Mouse (Mus musculus): ENCODE results near the gene Hnrnpa0. TPM values are rescaled to one million over a fixed set of nuclear protein-coding genes. Genes with fewer than 3 reads are reported as not detected.

Hnrnpa0 gene
- polyA plus RNA-seq, 1 experiment = 169 TPM

DNA sequence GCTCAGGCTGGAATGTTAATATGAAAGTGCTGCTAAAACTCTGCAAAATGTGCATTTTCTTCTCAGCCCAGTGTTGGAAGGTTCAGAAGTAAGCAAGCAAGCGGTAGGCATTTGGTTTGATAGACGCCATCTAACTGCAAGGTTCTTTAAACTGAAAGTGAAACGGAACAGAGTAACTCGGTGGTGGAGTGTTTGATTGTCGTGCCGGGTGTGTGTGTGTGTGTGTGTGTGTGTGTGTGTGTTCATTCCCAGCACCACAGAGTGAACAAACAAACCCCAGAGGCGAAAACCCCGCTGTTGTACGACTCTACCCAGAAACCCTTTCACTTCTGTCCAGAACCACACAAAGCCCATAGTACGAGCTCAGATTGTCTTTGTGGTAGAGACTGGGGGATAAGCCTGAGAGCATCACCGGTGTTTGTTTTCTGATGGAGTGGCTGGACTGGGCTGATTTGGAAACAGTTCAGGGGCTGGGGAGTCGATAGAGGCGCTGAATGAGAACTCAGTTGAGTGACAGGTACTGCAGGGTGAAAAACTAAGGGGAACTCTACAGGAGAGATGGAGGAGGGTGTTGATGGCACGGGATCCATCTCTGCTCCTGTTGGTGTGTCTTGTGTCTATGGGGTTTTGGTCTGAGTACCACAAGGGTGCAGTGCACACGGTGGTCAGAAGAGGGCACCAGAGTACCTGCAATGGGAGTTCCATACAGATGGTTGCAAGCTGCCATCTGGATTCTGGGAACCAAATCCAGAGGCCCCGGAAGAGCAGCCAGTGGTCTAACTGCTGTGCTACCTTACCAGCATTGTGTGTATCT is 29.9 kb upstream of the Hnrnpa0 start:
- Histone ChIP-seq H3K36me3 (ENCODE audit: control insufficient read depth, insufficient read depth, low read length) (peaks cover 16% of the 10 kb centered on the region), H3K4me1 (replicated peaks; ENCODE audit: control insufficient read depth, insufficient read depth, low read length) (peaks cover 6% of the 10 kb centered on the region), H3K4me3 (ENCODE audit: control insufficient read depth, insufficient read depth, low read length) (peak overlapping the region; percentile 90), H3K27ac (ENCODE audit: control insufficient read depth, insufficient read depth, low read length) (peak overlapping the region; percentile 88), H3K27me3 (ENCODE audit: control insufficient read depth, insufficient read depth, low read length) (no peaks in the 10 kb centered on the region)
- no peak for TF ChIP-seq POLR2A (IDR thresholded peaks at IDR 0.05; ENCODE audit: control insufficient read depth, extremely low read depth, insufficient read depth, low read length, poor library complexity)
- peak; percentile 66; the same call in 1 of the 2 replicates for TF ChIP-seq CTCF (IDR thresholded peaks at IDR 0.05; ENCODE audit: borderline replicate concordance, control insufficient read depth, extremely low read depth, insufficient read depth, low read length, poor library complexity)
- WGBS = 6% methylated on average over 16 of the region's 16 CpGs
- peak; percentile 87 for DNase-seq

DNA sequence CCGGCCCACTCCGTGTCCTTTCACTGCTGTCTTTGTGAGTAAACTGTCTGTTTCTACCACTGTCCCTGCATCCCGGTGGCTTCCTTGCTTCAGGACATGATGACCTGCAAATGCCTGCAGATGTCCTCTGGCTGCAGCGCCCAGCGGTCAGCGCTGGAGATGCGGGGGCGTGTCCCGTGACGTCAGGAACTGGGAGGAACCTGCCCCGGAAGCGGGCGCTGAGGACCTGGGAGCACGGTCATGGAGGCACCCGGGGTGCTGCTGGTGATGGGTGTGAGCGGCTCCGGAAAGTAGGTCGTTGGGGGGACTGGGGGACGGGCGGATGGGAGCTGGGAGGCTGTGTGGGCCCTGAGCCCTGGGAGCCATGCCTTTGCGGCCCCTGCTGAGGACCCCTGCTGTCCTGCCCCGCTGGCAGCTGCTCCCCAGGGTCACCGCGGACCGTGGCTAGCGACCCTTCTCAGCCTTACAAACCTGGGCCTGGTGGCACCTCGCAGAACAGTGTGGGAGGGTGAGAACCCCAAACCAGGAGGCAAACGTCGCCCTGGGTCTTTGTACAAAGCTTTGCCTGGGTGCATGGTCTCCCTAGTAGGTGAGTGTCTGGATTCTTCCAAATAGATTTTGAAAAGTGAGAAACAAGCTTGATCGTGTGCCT is 29.2 kb upstream of the Hnrnpa0 start, which contains the start of gene Idnk:
Gene Idnk, plus strand, starts transcription at position 203 of the 652 bp plus-strand sequence.
- Histone ChIP-seq H3K27ac (ENCODE audit: control insufficient read depth, insufficient read depth, low read length) (peak within 1 kb of the TSS; percentile 88), H3K4me1 (replicated peaks; ENCODE audit: control insufficient read depth, insufficient read depth, low read length) (peaks cover 6% of the 10 kb centered on the region), H3K27me3 (ENCODE audit: control insufficient read depth, insufficient read depth, low read length) (no peaks in the 10 kb centered on the region), H3K4me3 (ENCODE audit: control insufficient read depth, insufficient read depth, low read length) (peak within 1 kb of the TSS; percentile 90), H3K36me3 (ENCODE audit: control insufficient read depth, insufficient read depth, low read length) (peaks cover 12% of the 10 kb centered on the region)
- peak; percentile 87 for DNase-seq
- under 1% methylated on average over 30 of the region's 30 CpGs for WGBS
- TF ChIP-seq POLR2A (IDR thresholded peaks at IDR 0.05; ENCODE audit: control insufficient read depth, extremely low read depth, insufficient read depth, low read length, poor library complexity) = peak; percentile 65
- TF ChIP-seq CTCF (IDR thresholded peaks at IDR 0.05; ENCODE audit: borderline replicate concordance, control insufficient read depth, extremely low read depth, insufficient read depth, low read length, poor library complexity) = 0 out of 2 replicates have a peak, but pooled peaks have one; percentile 67

DNA sequence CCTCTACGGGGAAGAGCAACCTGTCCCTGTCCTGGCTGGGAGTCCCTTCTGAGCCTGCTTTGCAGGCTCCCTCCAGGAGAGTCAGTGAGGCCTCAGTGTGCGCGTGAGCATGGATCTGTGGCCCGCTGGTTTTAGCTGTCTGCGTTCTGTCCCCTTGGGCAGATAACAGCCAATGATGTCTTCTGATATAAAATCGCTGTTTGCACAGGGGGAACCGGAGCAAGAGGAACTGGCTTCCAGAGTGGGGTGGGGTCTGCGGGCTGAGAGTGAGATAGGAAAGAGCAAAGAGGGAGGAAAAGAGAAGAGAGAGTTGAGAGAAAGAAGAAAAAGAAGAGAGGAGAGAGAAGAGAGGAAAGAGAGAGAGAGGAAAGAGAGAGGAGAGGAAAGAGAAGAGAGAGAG is 28.7 kb upstream of the Hnrnpa0 start:
- 26% methylated on average over 8 of the region's 8 CpGs for WGBS
- Histone ChIP-seq H3K4me1 (replicated peaks; ENCODE audit: control insufficient read depth, insufficient read depth, low read length) (peaks cover 6% of the 10 kb centered on the region), H3K27ac (ENCODE audit: control insufficient read depth, insufficient read depth, low read length) (no peak overlapping the region), H3K36me3 (ENCODE audit: control insufficient read depth, insufficient read depth, low read length) (peaks cover 10% of the 10 kb centered on the region), H3K27me3 (ENCODE audit: control insufficient read depth, insufficient read depth, low read length) (no peaks in the 10 kb centered on the region), H3K4me3 (ENCODE audit: control insufficient read depth, insufficient read depth, low read length) (peak overlapping the region; percentile 90)
- peak; percentile 30 for DNase-seq
- no peak for TF ChIP-seq POLR2A (IDR thresholded peaks at IDR 0.05; ENCODE audit: control insufficient read depth, extremely low read depth, insufficient read depth, low read length, poor library complexity)
- no peak for TF ChIP-seq CTCF (IDR thresholded peaks at IDR 0.05; ENCODE audit: borderline replicate concordance, control insufficient read depth, extremely low read depth, insufficient read depth, low read length, poor library complexity)

DNA sequence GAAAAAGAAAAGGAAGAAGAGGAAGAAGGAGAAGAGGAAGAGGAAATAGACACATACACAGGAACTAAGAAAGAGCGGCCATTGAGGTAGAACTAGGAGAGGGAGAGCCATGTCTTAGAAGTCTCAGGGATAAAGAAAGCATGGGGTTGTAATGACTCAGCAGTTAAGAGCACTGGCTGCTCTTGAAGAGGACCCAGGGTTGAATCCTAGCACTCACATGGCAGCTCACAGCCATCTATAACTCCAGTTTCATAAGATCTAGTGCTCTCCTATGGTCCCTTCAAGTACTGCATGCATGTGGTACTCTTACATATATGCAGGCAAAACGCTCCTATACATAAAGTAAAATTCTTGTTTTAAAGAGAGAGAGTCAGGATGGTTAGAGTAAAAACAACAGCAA is 27.7 kb upstream of the Hnrnpa0 start:
- no peak overlapping the region for H3K4me3 ChIP-seq (ENCODE audit: control insufficient read depth, insufficient read depth, low read length)
- H3K36me3 ChIP-seq (ENCODE audit: control insufficient read depth, insufficient read depth, low read length) = peaks cover 9% of the 10 kb centered on the region
- DNase-seq = peak; percentile 35
- no peaks in the 10 kb centered on the region for H3K27me3 ChIP-seq (ENCODE audit: control insufficient read depth, insufficient read depth, low read length)
- H3K27ac ChIP-seq (ENCODE audit: control insufficient read depth, insufficient read depth, low read length) = no peak overlapping the region
- TF ChIP-seq CTCF (IDR thresholded peaks at IDR 0.05; ENCODE audit: borderline replicate concordance, control insufficient read depth, extremely low read depth, insufficient read depth, low read length, poor library complexity) = no peak
- TF ChIP-seq POLR2A (IDR thresholded peaks at IDR 0.05; ENCODE audit: control insufficient read depth, extremely low read depth, insufficient read depth, low read length, poor library complexity) = no peak
- 95% methylated on average over 2 of the region's 2 CpGs for WGBS
- H3K4me1 ChIP-seq (replicated peaks; ENCODE audit: control insufficient read depth, insufficient read depth, low read length) = peaks cover 6% of the 10 kb centered on the region

DNA sequence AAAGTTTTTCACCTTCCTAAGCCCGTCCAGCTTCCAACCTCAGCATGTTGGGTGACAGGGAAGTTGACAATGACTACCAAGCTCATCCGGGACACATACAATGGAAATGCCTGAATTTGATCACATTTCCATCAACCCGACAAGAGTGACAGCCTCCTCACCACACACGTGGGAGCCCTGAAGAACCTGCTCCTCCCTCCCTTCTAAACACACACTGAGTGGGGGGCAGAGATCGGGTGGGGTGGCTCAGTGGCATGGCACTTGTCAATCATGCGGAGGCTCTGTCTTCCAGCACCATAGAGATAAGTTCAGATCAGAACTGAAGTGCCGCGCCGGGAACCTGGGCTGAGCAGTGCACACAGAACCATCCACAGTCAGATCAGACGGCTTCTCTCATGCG is 22.1 kb upstream of the Hnrnpa0 start:
- 90% methylated on average over 11 of the region's 11 CpGs for WGBS
- TF ChIP-seq CTCF (IDR thresholded peaks at IDR 0.05; ENCODE audit: borderline replicate concordance, control insufficient read depth, extremely low read depth, insufficient read depth, low read length, poor library complexity) (no peak), POLR2A (IDR thresholded peaks at IDR 0.05; ENCODE audit: control insufficient read depth, extremely low read depth, insufficient read depth, low read length, poor library complexity) (no peak)
- Histone ChIP-seq H3K27ac (ENCODE audit: control insufficient read depth, insufficient read depth, low read length) (no peak overlapping the region), H3K27me3 (ENCODE audit: control insufficient read depth, insufficient read depth, low read length) (no peaks in the 10 kb centered on the region; the same call in 1 of the 2 replicates), H3K4me1 (replicated peaks; ENCODE audit: control insufficient read depth, insufficient read depth, low read length) (peaks cover 6% of the 10 kb centered on the region), H3K36me3 (ENCODE audit: control insufficient read depth, insufficient read depth, low read length) (no peaks in the 10 kb centered on the region), H3K4me3 (ENCODE audit: control insufficient read depth, insufficient read depth, low read length) (no peak overlapping the region)
- DNase-seq = no peak

GRCm38 (mm10) chr13:58149629-58150028 is 21.3 kb upstream of the Hnrnpa0 start:
- H3K4me1 ChIP-seq (replicated peaks; ENCODE audit: control insufficient read depth, insufficient read depth, low read length) = peaks cover 6% of the 10 kb centered on the region
- no peaks in the 10 kb centered on the region for H3K36me3 ChIP-seq (ENCODE audit: control insufficient read depth, insufficient read depth, low read length)
- 93% methylated on average over 3 of the region's 3 CpGs for whole genome bisulfite sequencing
- no peak for DNase-seq
- TF ChIP-seq CTCF (IDR thresholded peaks at IDR 0.05; ENCODE audit: borderline replicate concordance, control insufficient read depth, extremely low read depth, insufficient read depth, low read length, poor library complexity) (no peak), POLR2A (IDR thresholded peaks at IDR 0.05; ENCODE audit: control insufficient read depth, extremely low read depth, insufficient read depth, low read length, poor library complexity) (no peak)
- no peak overlapping the region for H3K27ac ChIP-seq (ENCODE audit: control insufficient read depth, insufficient read depth, low read length)
- no peak overlapping the region for H3K4me3 ChIP-seq (ENCODE audit: control insufficient read depth, insufficient read depth, low read length)
- H3K27me3 ChIP-seq (ENCODE audit: control insufficient read depth, insufficient read depth, low read length) = no peaks in the 10 kb centered on the region; the same call in 1 of the 2 replicates
